Mouse (Mus musculus) CD8-positive naive resting alpha-beta T cell, adult 2 months (primary cell): ENCODE data around the gene Epha1.

Experiments
- DNase-seq, 2 experiments: peaks; one replicate each; pipeline ENCODE4 v3.0.0; 2022; ENCODE audit warnings: low read depth in 2 of 2, low spot score in 2 of 2

Gene Epha1

GRCm38 (mm10) chr6:42354076-42355019, 18.7 kb downstream of the Epha1 start:
- no peak for DNase-seq

GRCm38 (mm10) chr6:42353180-42353579, 19.9 kb downstream of the Epha1 start:
- DNase-seq = no peak

GRCm38 (mm10) chr6:42352486-42352846, 20.6 kb downstream of the Epha1 start:
- DNase-seq = no peak

GRCm38 (mm10) chr6:42351776-42352485, 21.1 kb downstream of the Epha1 start:
- no peak for DNase-seq

GRCm38 (mm10) chr6:42350968-42351775, 21.9 kb downstream of the Epha1 start:
- DNase-seq = no peak

- DNase-seq = no peak
Measured at GRCm38 (mm10) chr6:42350021-42350967, 22.8 kb downstream of the Epha1 start.

GRCm38 (mm10) chr6:42349426-42350020, 23.5 kb downstream of the Epha1 start, which contains the start of gene Zyx:
Zyx (plus strand) TSS chr6:42349630.
- peak; percentile 70 to 73 for DNase-seq

- DNase-seq = peak; percentile 72 to 76
Measured at GRCm38 (mm10) chr6:42349006-42349425, 24.1 kb downstream of the Epha1 start.

- DNase-seq = no peak
Measured at GRCm38 (mm10) chr6:42348281-42349005, 24.6 kb downstream of the Epha1 start.

- no peak for DNase-seq
Measured at GRCm38 (mm10) chr6:42344255-42344654, 28.8 kb downstream of the Epha1 start.

GRCm38 (mm10) chr6:42343361-42344120, 29.5 kb downstream of the Epha1 start:
- peak; percentile 50 to 52 for DNase-seq

- no peak for DNase-seq
Measured at GRCm38 (mm10) chr6:42342171-42342570, 30.9 kb downstream of the Epha1 start.

- no peak for DNase-seq
Measured at GRCm38 (mm10) chr6:42339981-42340380, 33.1 kb downstream of the Epha1 start.

GRCm38 (mm10) chr6:42339189-42339588, 33.9 kb downstream of the Epha1 start:
- no peak for DNase-seq

- no peak for DNase-seq
Measured at GRCm38 (mm10) chr6:42330946-42331345, 42.1 kb downstream of the Epha1 start.

- no peak for DNase-seq
Measured at GRCm38 (mm10) chr6:42330216-42330615, 42.9 kb downstream of the Epha1 start.

- DNase-seq = no peak
Measured at GRCm38 (mm10) chr6:42328757-42329156, 44.3 kb downstream of the Epha1 start.

GRCm38 (mm10) chr6:42326509-42326908, 46.6 kb downstream of the Epha1 start:
- no peak for DNase-seq
